Mouse (Mus musculus) MEL (cell line): Measurements from ENCODE around the gene Gm20696. TPM values are rescaled to one million over a fixed set of nuclear protein-coding genes. Genes with fewer than 3 reads are reported as not detected.

ENCODE experiments used
- DNase-seq: peaks from one replicate; pipeline ENCODE4 v3.0.0; 2011; ENCODE audit warnings: low read depth, low spot score
- H3K27ac ChIP-seq: 2 replicates; pipeline ENCODE4 v1.5.1; 2012; ENCODE audit warnings: low read depth, mild to moderate bottlenecking, control low read depth, low read length, moderate library complexity; ENCODE audit not compliant: control insufficient read depth
- H3K27me3 ChIP-seq, 2 experiments: fragments of 150-350 bp in 1 of 2; sonication (generic) in 1 of 2; 2 replicates each; pipeline ENCODE4 v1.6.1; 2012; ENCODE audit warnings: low read length in 2 of 2, mild to moderate bottlenecking in 2 of 2, improper control_type of control experiment in 1 of 2, moderate library complexity in 1 of 2; ENCODE audit not compliant: insufficient read depth in 2 of 2, control insufficient read depth in 1 of 2
- H3K36me3 ChIP-seq, 2 experiments: 2 replicates each; pipeline ENCODE4 v1.6.1; 2012 to 2014; ENCODE audit warnings: low read length in 2 of 2, improper control_type of control experiment in 1 of 2, inconsistent platforms in 1 of 2, mild to moderate bottlenecking in 1 of 2; ENCODE audit not compliant: insufficient read depth in 2 of 2, control insufficient read depth in 1 of 2
- H3K4me1 ChIP-seq, 2 experiments: fragments of 150-350 bp in 1 of 2; sonication (generic) in 1 of 2; 2 replicates each; pipeline ENCODE4 v1.6.1; 2012; ENCODE audit warnings: low read length in 2 of 2, improper control_type of control experiment in 1 of 2, mild to moderate bottlenecking in 1 of 2; ENCODE audit not compliant: insufficient read depth in 2 of 2, control insufficient read depth in 1 of 2
- H3K4me3 ChIP-seq, 2 experiments: fragments of 150-350 bp in 1 of 2; sonication (generic) in 1 of 2; 2 replicates each; pipeline ENCODE4 v1.5.1; 2012; ENCODE audit warnings: low read depth in 2 of 2, low read length in 2 of 2, mild to moderate bottlenecking in 2 of 2, moderate library complexity in 2 of 2, control low read depth in 1 of 2, improper control_type of control experiment in 1 of 2; ENCODE audit not compliant: control insufficient read depth in 1 of 2, insufficient read depth in 1 of 2
- H3K79me2 ChIP-seq: 2 replicates; pipeline ENCODE4 v1.6.1; 2012; ENCODE audit warnings: mild to moderate bottlenecking, low read length, moderate library complexity; ENCODE audit not compliant: control insufficient read depth, poor library complexity, insufficient read depth
- H3K9ac ChIP-seq: 2 replicates; pipeline ENCODE4 v1.6.1; 2012; ENCODE audit warnings: low read depth, mild to moderate bottlenecking, control low read depth, low read length, moderate library complexity; ENCODE audit not compliant: control insufficient read depth, poor library complexity, severe bottlenecking
- H3K9me3 ChIP-seq: fragments of 150-350 bp; sonication (generic); replicated peaks from 2 replicates; pipeline ENCODE4 v1.6.1; 2012; ENCODE audit warnings: mild to moderate bottlenecking, low read length, improper control_type of control experiment, moderate library complexity; ENCODE audit not compliant: insufficient read depth
- BHLHE40 ChIP-seq: IDR thresholded peaks from 2 replicates; pipeline ENCODE4 v1.6.1; 2012; ENCODE audit warnings: low read depth, mild to moderate bottlenecking, inconsistent platforms, low read length, improper control_type of control experiment, borderline replicate concordance
- CHD1 ChIP-seq: IDR thresholded peaks from 2 replicates; pipeline ENCODE4 v1.6.1; 2012; ENCODE audit warnings: low read depth, mild to moderate bottlenecking, inconsistent platforms, low read length, improper control_type of control experiment
- CTCF ChIP-seq, 3 experiments: IDR thresholded peaks in 2 of 3; conservative IDR thresholded peaks in 1 of 3; 2 replicates each; pipeline ENCODE4 v1.5.1; 2011 to 2012; ENCODE audit warnings: low read length in 3 of 3, low read depth in 2 of 3, mild to moderate bottlenecking in 2 of 3, improper control_type of control experiment in 1 of 3, inconsistent platforms in 1 of 3, mixed read lengths in 1 of 3, moderate library complexity in 1 of 3; ENCODE audit not compliant: control insufficient read depth in 1 of 3, insufficient read depth in 1 of 3, poor library complexity in 1 of 3, severe bottlenecking in 1 of 3
- ELF1 ChIP-seq: IDR thresholded peaks from 2 replicates; pipeline ENCODE4 v1.6.1; 2014; ENCODE audit warnings: low read depth, mild to moderate bottlenecking, inconsistent platforms, low read length, improper control_type of control experiment, moderate library complexity
- ETS1 ChIP-seq: IDR thresholded peaks from 2 replicates; pipeline ENCODE4 v1.6.1; 2012; ENCODE audit warnings: low read depth, mild to moderate bottlenecking, inconsistent platforms, low read length, improper control_type of control experiment, moderate library complexity
- GABPA ChIP-seq: IDR thresholded peaks from 2 replicates; pipeline ENCODE4 v1.6.1; 2012; ENCODE audit warnings: low read depth, mild to moderate bottlenecking, inconsistent platforms, low read length, improper control_type of control experiment, moderate library complexity
- GATA1 ChIP-seq: IDR thresholded peaks from 2 replicates; pipeline ENCODE4 v1.6.1; 2011; ENCODE audit warnings: low read depth, low read length, improper control_type of control experiment
- HCFC1 ChIP-seq: IDR thresholded peaks from 2 replicates; pipeline ENCODE4 v1.6.1; 2012; ENCODE audit warnings: low read depth, mild to moderate bottlenecking, inconsistent platforms, low read length, improper control_type of control experiment, moderate library complexity
- JUND ChIP-seq: IDR thresholded peaks from 2 replicates; pipeline ENCODE4 v1.6.1; 2011; ENCODE audit warnings: low read depth, mild to moderate bottlenecking, improper control_type of control experiment, low read length
- KAT2A ChIP-seq: conservative IDR thresholded peaks from 2 replicates; pipeline ENCODE4 v1.6.1; 2012; ENCODE audit warnings: low read depth, low read length, improper control_type of control experiment, inconsistent platforms
- MAFK ChIP-seq: IDR thresholded peaks from 2 replicates; pipeline ENCODE4 v1.6.1; 2011; ENCODE audit warnings: low read depth, mild to moderate bottlenecking, low read length, improper control_type of control experiment, borderline replicate concordance
- MAX ChIP-seq: IDR thresholded peaks from 2 replicates; pipeline ENCODE4 v1.6.1; 2011; ENCODE audit warnings: low read length, improper control_type of control experiment
- MAZ ChIP-seq: IDR thresholded peaks from 2 replicates; pipeline ENCODE4 v1.6.1; 2012; ENCODE audit warnings: low read depth, mild to moderate bottlenecking, inconsistent platforms, low read length, improper control_type of control experiment
- MEF2A ChIP-seq: IDR thresholded peaks from 2 replicates; pipeline ENCODE4 v1.6.1; 2014; ENCODE audit warnings: low read depth, mild to moderate bottlenecking, inconsistent platforms, low read length, improper control_type of control experiment; ENCODE audit not compliant: poor library complexity, insufficient replicate concordance, severe bottlenecking; ENCODE audit errors: extremely low read depth
- MXI1 ChIP-seq: IDR thresholded peaks from 2 replicates; pipeline ENCODE4 v1.6.1; 2011; ENCODE audit warnings: mild to moderate bottlenecking, low read depth, low read length, improper control_type of control experiment
- NRF1 ChIP-seq: IDR thresholded peaks from 2 replicates; pipeline ENCODE4 v1.6.1; 2014; ENCODE audit warnings: low read depth, mild to moderate bottlenecking, inconsistent platforms, low read length, improper control_type of control experiment, moderate library complexity; ENCODE audit not compliant: poor library complexity, insufficient read depth, severe bottlenecking
- POLR2A ChIP-seq, 2 experiments: IDR thresholded peaks; 2 replicates each; pipeline ENCODE4 v1.6.1; 2011 to 2012; ENCODE audit warnings: low read length in 2 of 2, mild to moderate bottlenecking in 2 of 2, control low read depth in 1 of 2, improper control_type of control experiment in 1 of 2, low read depth in 1 of 2, moderate library complexity in 1 of 2; ENCODE audit not compliant: control insufficient read depth in 1 of 2, insufficient read depth in 1 of 2, poor library complexity in 1 of 2
- POLR2AphosphoS2 ChIP-seq: IDR thresholded peaks from 2 replicates; pipeline ENCODE4 v1.6.1; 2011; ENCODE audit warnings: low read length, improper control_type of control experiment
- POLR2AphosphoS5 ChIP-seq: IDR thresholded peaks from 2 replicates; pipeline ENCODE4 v1.6.1; 2012; ENCODE audit warnings: low read depth, borderline replicate concordance, mild to moderate bottlenecking, inconsistent platforms, low read length, moderate library complexity, mixed read lengths
- TAL1 ChIP-seq: IDR thresholded peaks from 2 replicates; pipeline ENCODE4 v1.6.1; 2012; ENCODE audit warnings: mild to moderate bottlenecking, inconsistent platforms, low read length, moderate library complexity, mixed read lengths
- TBP ChIP-seq: IDR thresholded peaks from 2 replicates; pipeline ENCODE4 v1.8.0; 2011; ENCODE audit warnings: low read depth, low read length, improper control_type of control experiment
- UBTF ChIP-seq: IDR thresholded peaks from 2 replicates; pipeline ENCODE4 v1.6.1; 2012; ENCODE audit warnings: low read depth, mild to moderate bottlenecking, inconsistent platforms, low read length, improper control_type of control experiment, moderate library complexity, borderline replicate concordance; ENCODE audit not compliant: insufficient read depth
- ZKSCAN1 ChIP-seq: IDR thresholded peaks from 2 replicates; pipeline ENCODE4 v1.6.1; 2012; ENCODE audit warnings: low read depth, mild to moderate bottlenecking, inconsistent platforms, low read length, improper control_type of control experiment, moderate library complexity
- ZNF384 ChIP-seq: IDR thresholded peaks from 2 replicates; pipeline ENCODE4 v1.6.1; 2012; ENCODE audit warnings: low read depth, mild to moderate bottlenecking, inconsistent platforms, low read length, improper control_type of control experiment
- polyA plus RNA-seq, 2 experiments: library from polyadenylated mRNA; stranded (reverse) in 1 of 2; unstranded in 1 of 2; fragments of >175 nt in 1 of 2; fragments of >200 nt in 1 of 2; gene quantifications; 2 replicates each; pipeline versions ENCODE4 v1.2.1 to v1.2.4; 2012; ENCODE audit warnings: low replicate concordance in 2 of 2, low read depth in 1 of 2; ENCODE audit not compliant: insufficient read length in 2 of 2, insufficient read depth in 1 of 2, missing spikeins in 1 of 2
- total RNA-seq: library from RNA; depleted of rRNA; stranded (reverse); fragments of 300-350 nt; gene quantifications from 2 replicates; pipeline ENCODE4 v1.2.3, GENCODE M21; 2012

The Gm20696 gene
- total and polyA plus RNA-seq, 3 experiments, result 0.07 to 0.39 TPM; not detected in 1

- no peak for DNase-seq
- Histone ChIP-seq H3K4me1 (no peaks in the 10 kb centered on the region), H3K27me3 (no peaks in the 10 kb centered on the region), H3K27ac (no peak overlapping the region), H3K79me2 (no peaks in the 10 kb centered on the region), H3K36me3 (no peaks in the 10 kb centered on the region), H3K9me3 (no peaks in the 10 kb centered on the region), H3K9ac (no peak overlapping the region), H3K4me3 (no peak overlapping the region)
- no peak for TF ChIP-seq POLR2AphosphoS5
Measured at GRCm38 (mm10) chr6:99481568-99481967, 185.0 kb downstream of the Gm20696 start.

DNA sequence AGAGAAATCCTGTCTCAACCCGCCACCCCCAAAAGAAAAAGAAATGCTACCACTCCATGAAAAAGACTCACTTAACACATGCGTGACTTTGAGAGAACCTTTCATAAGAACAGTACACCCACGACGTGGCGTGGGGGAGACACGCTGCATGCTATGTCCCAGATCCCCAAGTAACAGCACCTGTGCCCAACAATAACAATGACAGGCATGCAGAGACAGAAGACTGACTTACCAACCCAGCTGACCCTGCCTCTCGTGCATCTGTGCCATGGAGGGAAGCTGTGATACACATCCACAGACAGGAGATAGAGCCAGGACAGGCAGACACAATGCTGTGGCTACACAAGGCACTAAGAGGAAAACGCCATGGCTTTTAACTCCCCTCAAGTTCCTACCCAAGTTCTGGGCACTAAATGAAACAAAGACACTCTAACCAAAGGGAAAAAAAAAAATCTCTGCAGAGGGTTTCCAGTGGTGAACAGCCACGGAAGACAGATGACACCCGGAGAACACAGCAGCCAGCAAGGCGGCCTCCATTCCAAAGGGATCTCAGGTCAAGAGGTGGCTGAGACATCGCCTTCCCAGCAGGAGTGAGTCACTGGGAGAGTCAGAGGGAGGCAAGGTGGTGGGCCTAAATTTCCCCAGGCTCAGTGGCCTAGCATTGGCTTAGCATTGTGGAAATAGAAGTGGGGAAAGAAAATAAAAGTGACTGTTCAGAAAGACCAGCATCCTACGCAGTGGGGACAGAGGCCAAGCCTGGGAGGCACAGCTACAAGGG lies 187.5 kb downstream of the Gm20696 start:
- Histone ChIP-seq H3K9me3 (no peaks in the 10 kb centered on the region), H3K4me1 (no peaks in the 10 kb centered on the region), H3K9ac (no peak overlapping the region), H3K36me3 (no peaks in the 10 kb centered on the region), H3K79me2 (no peaks in the 10 kb centered on the region), H3K27me3 (no peaks in the 10 kb centered on the region), H3K27ac (no peak overlapping the region), H3K4me3 (no peak overlapping the region)
- TF ChIP-seq POLR2AphosphoS5 (no peak), ZKSCAN1 (no peak), ELF1 (no peak), ZNF384 (no peak), CHD1 (no peak), MAX (no peak), MAFK (no peak), HCFC1 (no peak), GABPA (no peak), TAL1 (no peak), POLR2A (IDR thresholded peaks at IDR 0.05; ENCODE audit: control insufficient read depth in 1 of 2, insufficient read depth in 1 of 2, low read depth in 1 of 2, low read length in 2 of 2, poor library complexity in 1 of 2) (no peak)
- no peak for DNase-seq

DNA sequence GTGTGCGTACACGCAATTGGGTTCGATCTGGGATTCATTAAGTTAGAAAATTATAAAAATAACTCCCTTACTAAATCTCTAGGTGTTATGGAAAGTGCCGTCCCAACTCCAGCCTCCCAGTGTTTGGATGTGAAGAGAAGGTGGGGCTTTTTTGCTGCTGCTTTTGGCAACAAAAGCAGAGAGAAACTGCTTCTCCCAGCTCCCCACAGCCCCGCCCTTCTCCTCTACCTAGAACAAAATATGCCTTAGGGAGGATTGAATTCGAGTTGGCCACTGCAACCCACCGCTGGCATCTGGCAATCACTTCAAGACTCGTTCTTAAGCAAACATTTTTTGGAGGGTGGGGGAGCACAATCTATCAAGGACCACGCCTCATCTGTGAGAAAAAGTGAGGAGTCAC lies 191.6 kb downstream of the Gm20696 start:
- H3K27ac ChIP-seq, result no peak overlapping the region
- H3K79me2 ChIP-seq, result no peaks in the 10 kb centered on the region
- H3K36me3 ChIP-seq, result no peaks in the 10 kb centered on the region
- H3K4me3 ChIP-seq, result no peak overlapping the region
- H3K9ac ChIP-seq, result no peak overlapping the region
- TF ChIP-seq GABPA (no peak), CTCF (IDR thresholded peaks at IDR 0.05 in 2 of 3, conservative IDR thresholded peaks at IDR 0.05 in 1 of 3; ENCODE audit: control insufficient read depth in 1 of 3, insufficient read depth in 1 of 3, low read depth in 2 of 3, low read length in 3 of 3, poor library complexity in 1 of 3, severe bottlenecking in 1 of 3) (no peak), ZNF384 (no peak), JUND (no peak), POLR2AphosphoS2 (no peak), GATA1 (no peak), MAX (no peak), HCFC1 (no peak), NRF1 (no peak), ZKSCAN1 (no peak), UBTF (no peak), ELF1 (no peak), BHLHE40 (no peak), MEF2A (no peak), TBP (no peak), KAT2A (no peak), ETS1 (no peak), MXI1 (no peak), MAZ (no peak)
- H3K9me3 ChIP-seq, result no peaks in the 10 kb centered on the region
- no peaks in the 10 kb centered on the region for H3K27me3 ChIP-seq
- no peak for DNase-seq
- no peaks in the 10 kb centered on the region for H3K4me1 ChIP-seq
